Mouse (Mus musculus) ES-Bruce4 (cell line): Measurements from ENCODE around the gene Rnf135.

Experiments used
- CTCF ChIP-seq: IDR thresholded peaks from one replicate; pipeline ENCODE4 v1.8.1; 2011; ENCODE audit warnings: low read depth, low read length
- POLR2A ChIP-seq: IDR thresholded peaks from one replicate; pipeline ENCODE4 v1.8.1; 2011; ENCODE audit warnings: low read length; ENCODE audit not compliant: insufficient read depth

DNA sequence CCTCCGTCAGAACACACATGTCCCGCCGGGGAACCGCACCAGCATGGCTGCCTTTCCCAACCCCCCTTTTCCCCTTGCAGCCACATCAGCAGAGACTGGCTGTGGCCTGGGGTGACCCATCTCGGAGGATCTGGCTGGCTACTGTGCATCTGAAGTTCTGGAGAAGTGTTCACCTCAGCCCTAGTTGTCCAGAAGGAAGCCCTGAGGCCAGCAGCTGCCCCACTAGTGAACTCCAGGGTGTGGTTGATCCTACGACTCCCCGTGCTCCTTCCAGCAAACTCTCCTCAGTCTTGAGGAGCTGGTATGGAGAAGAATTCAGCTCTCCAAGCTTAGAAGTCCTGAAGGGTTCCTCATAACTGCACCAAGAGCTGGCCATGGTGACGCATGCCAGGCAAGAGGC lies 5.3 kb upstream of the Rnf135 start:
- no peak for TF ChIP-seq POLR2A
- no peak for TF ChIP-seq CTCF
